Mouse (Mus musculus) left cerebral cortex, adult 2 months (tissue): ENCODE data around the gene Arsg. TPM values are rescaled to one million over a fixed set of nuclear protein-coding genes. Genes with fewer than 3 reads are reported as not detected.

Experiments
- DNase-seq, 2 experiments: peaks; one replicate each; pipeline ENCODE4 v3.0.0; 2021 to 2022; ENCODE audit warnings: low spot score in 2 of 2, mixed read lengths in 1 of 2; ENCODE audit errors: extremely low spot score in 1 of 2
- H3K27ac ChIP-seq: fragments of 200-600 bp; 2 replicates; pipeline ENCODE4 v1.8.1; 2022
- H3K4me3 ChIP-seq: fragments of 200-600 bp; 2 replicates; pipeline ENCODE4 v1.8.1; 2022
- CTCF ChIP-seq: fragments of 200-600 bp; IDR thresholded peaks from 2 replicates; pipeline ENCODE4 v1.8.1; 2022; ENCODE audit warnings: antibody characterized with exemption, mild to moderate bottlenecking, moderate library complexity
- intact Hi-C: fragments of 180-260 bp; cut with DNase I; formaldehyde crosslinking; loops from one replicate; pipeline ENCODE4 v1.15.1; 2025
- microRNA-seq, 2 experiments: library from miRNA; unstranded; fragments of <30 nt; microRNA quantifications; one replicate each; pipeline ENCODE4 v1.2.0; 2021
- total RNA-seq, 2 experiments: library from RNA; stranded (reverse); gene quantifications; 2 replicates each; pipeline ENCODE4 v1.2.3; 2021

Arsg gene
- total RNA-seq, 2 experiments from 2014 or later: 10.2 to 11.1 TPM

GRCm38 (mm10) chr11:109621183-109621582 is 148.0 kb downstream of the Arsg start:
- intact Hi-C loops: loop anchor here (2.0 to 5.0 kb wide), 2 partner anchors 241 to 376 kb away; no protein-coding TSS in a partner anchor
- DNase-seq: peak; percentile 45 to 52
- Histone ChIP-seq H3K27ac (no peak overlapping the region), H3K4me3 (no peak overlapping the region)
- TF ChIP-seq CTCF: peak; percentile 81

- H3K4me3 ChIP-seq: no peak overlapping the region
- no peak for DNase-seq
- intact Hi-C loops: loop anchor here (5.0 kb wide), 1 partner anchor 240 kb away; no protein-coding TSS in a partner anchor
- H3K27ac ChIP-seq: peak overlapping the region; percentile 34
- no peak for TF ChIP-seq CTCF
Observed at GRCm38 (mm10) chr11:109622518-109623037, 149.4 kb downstream of the Arsg start.

Small RNA genes within 50 kb of the gene (microRNA-seq; reads per million reads assigned to microRNA genes)
- 0 reads per million in 2 experiments for gene Gm25540

Other genes starting within 250 kb of the Arsg start
- 10 to 100 TPM; 20.3 to 44.5 TPM for gene Rgs9, start 175.2 kb upstream of the Arsg start, total RNA-seq
- 10 to 100 TPM; 45.0 to 47.7 TPM for gene Gna13, start 110.5 kb upstream of the Arsg start, total RNA-seq
- not detected for gene 9930022D16Rik, start 59.5 kb upstream of the Arsg start, total RNA-seq
- 10 to 100 TPM; 49.5 TPM for gene Amz2, start 47.4 kb upstream of the Arsg start, total RNA-seq
- gene Slc16a6, start 224 bp downstream of the Arsg start, total RNA-seq: 10 to 100 TPM; 11.6 to 12.3 TPM
- 10 to 100 TPM; 18.6 to 19.2 TPM for gene Wipi1, start 138.6 kb downstream of the Arsg start, total RNA-seq
- 100 to 1,000 TPM; 572 to 615 TPM for gene Prkar1a, start 176.0 kb downstream of the Arsg start, total RNA-seq
- 10 to 100 TPM; 14.7 to 17.8 TPM for gene Fam20a, start 248.9 kb downstream of the Arsg start, total RNA-seq